Mouse (Mus musculus): ENCODE data around the gene Shbg. TPM values are rescaled to one million over a fixed set of nuclear protein-coding genes. Genes with fewer than 3 reads are reported as not detected.

Shbg gene
- not detected for total RNA-seq (2021)

DNA sequence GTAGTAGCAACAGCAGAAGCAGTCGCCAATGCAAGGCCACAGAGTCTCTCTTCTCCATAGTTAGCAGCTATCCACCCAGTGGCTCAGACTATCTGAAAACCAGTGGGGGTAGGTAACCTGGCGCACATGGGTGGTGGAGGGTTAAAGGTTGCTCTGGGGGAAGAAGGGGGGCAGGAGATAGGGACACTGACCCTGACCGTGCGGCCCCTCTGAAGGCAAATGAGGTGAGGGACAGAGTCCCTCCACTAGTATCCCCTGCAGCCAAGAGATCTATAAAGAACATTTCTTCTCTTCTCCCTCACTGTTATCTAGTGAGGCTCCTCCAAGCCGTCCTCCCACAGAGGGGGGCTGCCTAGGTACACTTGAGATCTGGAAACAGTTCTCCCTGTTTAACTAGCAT lies at the start of gene Shbg:
Shbg (minus strand) TSS at position 101 of the 400 bp plus-strand sequence.
- DNase-seq: no peak
- intact Hi-C loops (cut with DNase I): no loop called here

- intact Hi-C loops (cut with DNase I): no loop called here
- no peak for DNase-seq
Measured at GRCm38 (mm10) chr11:69666665-69667005, 48.9 kb upstream of the Shbg start.

- DNase-seq: peak; percentile 52 to 56
- intact Hi-C loops (cut with DNase I): no loop called here
Measured at GRCm38 (mm10) chr11:69665961-69666664, 48.4 kb upstream of the Shbg start, which contains the start of gene Cd68. TSS of gene Cd68 (minus strand) at chr11:69666153.

DNA sequence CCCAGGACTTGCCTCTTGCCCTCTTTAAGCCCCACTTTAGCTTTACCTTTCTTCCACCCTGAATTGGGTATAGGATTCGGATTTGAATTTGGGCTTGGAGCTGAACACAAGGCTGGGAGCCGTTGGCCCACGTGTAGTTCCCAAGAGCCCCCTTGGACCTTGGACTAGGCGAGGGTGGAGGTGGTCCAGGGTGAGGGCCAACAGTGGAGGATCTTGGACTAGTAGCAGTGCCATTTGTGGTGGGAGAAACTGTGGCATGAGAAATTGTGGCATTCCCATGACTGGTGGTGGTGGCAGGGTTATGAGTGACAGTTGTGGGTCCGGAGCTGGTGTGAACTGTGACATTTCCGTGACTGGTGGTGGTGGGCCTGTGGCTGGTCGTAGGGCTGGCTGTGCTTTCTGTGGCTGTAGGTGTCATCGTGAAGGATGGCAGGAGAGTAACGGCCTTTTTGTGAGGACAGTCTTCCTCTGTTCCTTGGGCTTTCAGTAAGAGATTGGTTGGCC lies 47.8 kb upstream of the Shbg start:
- no peak for DNase-seq
- intact Hi-C loops (cut with DNase I): no loop called here

DNA sequence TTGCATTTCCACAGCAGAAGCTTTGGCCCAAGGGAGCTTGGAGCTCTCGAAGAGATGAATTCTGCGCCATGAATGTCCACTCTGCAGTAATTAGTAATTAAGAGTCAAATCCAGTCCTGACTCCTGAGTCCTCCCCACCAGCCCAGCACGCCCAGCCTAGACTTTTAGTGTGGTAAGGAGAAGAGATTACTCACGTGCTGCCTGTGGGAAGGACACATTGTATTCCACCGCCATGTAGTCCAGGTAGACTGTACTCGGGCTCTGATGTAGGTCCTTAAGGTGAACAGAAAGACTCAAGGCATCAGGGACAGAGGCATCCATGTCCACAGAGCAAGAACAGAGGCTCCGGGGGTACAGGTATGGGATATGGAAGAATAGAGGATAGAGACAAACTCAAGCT lies 47.1 kb upstream of the Shbg start:
- intact Hi-C loops (cut with DNase I): no loop called here
- no peak for DNase-seq

DNA sequence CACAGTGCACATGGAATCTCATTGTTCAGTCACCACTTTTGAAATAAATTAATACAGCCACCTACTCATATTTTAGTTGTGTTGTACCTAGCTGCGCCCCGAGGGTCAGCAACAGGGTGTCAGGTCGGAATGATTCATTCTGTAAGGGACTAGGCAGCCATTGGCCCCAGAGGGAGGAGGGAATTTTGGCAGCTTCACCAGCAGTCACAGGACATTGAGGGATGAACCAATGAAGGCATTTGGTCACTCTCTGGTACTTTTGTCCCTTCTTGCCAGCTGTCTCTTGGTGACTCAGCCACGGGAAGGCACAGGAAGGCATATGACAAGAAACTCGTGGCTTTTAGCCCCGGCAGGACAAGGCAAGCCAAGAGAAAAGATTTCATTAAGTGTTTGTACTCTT lies 46.1 kb upstream of the Shbg start:
- DNase-seq: peak in 1 of 2 experiments; percentile 41
- intact Hi-C loops (cut with DNase I): no loop called here

- DNase-seq: no peak
- intact Hi-C loops (cut with DNase I): loop anchor here (1.0 kb wide), 1 partner anchor 9 kb away; the partner anchor contains the start of gene Eif4a1
Measured at GRCm38 (mm10) chr11:69662967-69663671, 45.4 kb upstream of the Shbg start.

GRCm38 (mm10) chr11:69662213-69662966 lies 44.7 kb upstream of the Shbg start, which contains the start of gene Mpdu1:
TSS of gene Mpdu1 (minus strand) at chr11:69662642.
- intact Hi-C loops (cut with DNase I): loop anchor here (1.0 kb wide), 1 partner anchor 10 kb away; the partner anchor contains the start of gene Eif4a1
- peak; percentile 96 for DNase-seq

DNA sequence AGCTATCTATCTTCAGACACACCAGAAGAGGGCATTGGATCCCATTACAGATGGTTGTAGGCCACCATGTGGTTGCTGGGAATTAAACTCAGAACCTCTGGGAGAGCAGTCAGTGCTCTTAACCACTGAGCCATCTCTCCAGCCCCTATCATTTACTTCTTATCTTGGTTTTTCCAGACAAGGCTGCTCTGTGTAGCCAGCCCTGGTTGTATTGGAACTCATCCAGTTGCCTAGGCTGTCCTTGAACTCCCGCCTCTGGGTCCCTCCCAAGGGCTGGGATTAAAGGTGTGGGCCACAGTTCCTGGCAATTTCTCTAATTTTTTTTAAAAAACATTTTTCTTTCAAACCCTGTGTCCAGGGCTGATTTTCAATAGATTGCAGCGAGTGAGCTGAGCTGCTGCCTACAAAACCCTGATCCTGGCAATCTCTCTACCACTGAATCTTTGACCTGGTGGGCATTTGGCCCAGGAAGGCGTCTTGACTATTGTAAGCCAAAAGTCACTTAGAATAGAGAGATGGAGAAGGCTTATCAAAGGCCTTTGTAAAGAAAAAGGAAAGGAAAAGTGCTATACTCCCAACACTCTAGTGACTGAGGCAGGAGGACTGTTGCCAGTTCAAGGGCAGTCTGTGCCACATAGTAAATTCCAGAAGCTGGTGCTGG lies 43.6 kb upstream of the Shbg start:
- peak in 1 of 2 experiments; percentile 42 for DNase-seq

GRCm38 (mm10) chr11:69657462-69657881 lies 39.8 kb upstream of the Shbg start:
- DNase-seq: no peak
- intact Hi-C loops (cut with DNase I): no loop called here

More for the DNA sequence above, 43.6 kb upstream of the Shbg start:
- intact Hi-C loops (cut with DNase I): no loop called here

- intact Hi-C loops (cut with DNase I): no loop called here
- peak; percentile 47 to 70 for DNase-seq
Measured at GRCm38 (mm10) chr11:69656617-69657461, 39.1 kb upstream of the Shbg start.

GRCm38 (mm10) chr11:69656065-69656455 lies 38.4 kb upstream of the Shbg start:
- no peak for DNase-seq
- intact Hi-C loops (cut with DNase I): no loop called here

DNA sequence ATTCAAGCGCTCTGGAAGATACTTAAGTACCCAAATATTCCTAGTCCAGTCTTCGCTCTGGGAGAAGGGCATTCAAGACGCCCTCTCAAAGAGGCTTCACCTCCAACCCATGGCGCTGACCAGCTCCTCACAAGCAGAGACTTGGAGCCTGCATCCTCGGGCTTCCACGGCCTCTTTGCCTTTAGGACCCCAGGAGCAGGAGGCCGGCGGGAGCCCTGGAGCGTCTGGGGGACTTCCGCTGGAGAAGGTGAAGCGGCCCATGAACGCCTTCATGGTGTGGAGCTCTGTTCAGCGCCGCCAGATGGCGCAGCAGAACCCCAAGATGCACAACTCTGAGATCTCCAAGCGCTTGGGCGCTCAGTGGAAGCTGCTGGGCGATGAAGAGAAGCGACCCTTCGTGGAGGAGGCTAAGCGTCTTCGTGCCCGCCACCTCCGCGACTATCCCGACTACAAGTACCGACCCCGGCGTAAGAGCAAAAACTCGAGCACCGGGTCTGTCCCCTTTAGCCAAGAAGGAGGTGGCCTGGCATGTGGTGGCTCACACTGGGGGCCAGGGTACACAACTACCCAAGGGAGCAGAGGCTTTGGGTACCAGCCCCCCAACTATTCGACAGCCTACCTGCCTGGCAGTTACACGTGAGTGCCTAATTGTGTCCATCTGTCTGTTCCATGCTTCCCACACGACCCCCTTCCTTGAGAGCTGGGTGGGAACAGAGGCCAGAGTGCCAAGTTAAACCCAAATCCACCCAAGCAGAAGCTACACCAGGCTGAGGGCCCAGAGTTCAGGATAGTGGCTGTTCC lies 37.8 kb upstream of the Shbg start, which contains the start of gene Sox15:
Sox15 (plus strand) TSS at position 51 of the 801 bp plus-strand sequence.
- DNase-seq: peak; percentile 74 to 82
- intact Hi-C loops (cut with DNase I): loop anchor here (2.0 kb wide), 1 partner anchor 19 kb away; no protein-coding TSS in a partner anchor

- no peak for DNase-seq
Measured at GRCm38 (mm10) chr11:69654760-69655159, 37.1 kb upstream of the Shbg start.

GRCm38 (mm10) chr11:69653399-69653798 lies 35.7 kb upstream of the Shbg start:
- intact Hi-C loops (cut with DNase I): no loop called here
- no peak for DNase-seq

More at GRCm38 (mm10) chr11:69654760-69655159, 37.1 kb upstream of the Shbg start:
- intact Hi-C loops (cut with DNase I): loop anchor here (2.0 kb wide), 1 partner anchor 18 kb away; no protein-coding TSS in a partner anchor

- no peak for DNase-seq
- intact Hi-C loops (cut with DNase I): no loop called here
Measured at GRCm38 (mm10) chr11:69645860-69646259, 28.2 kb upstream of the Shbg start.

DNA sequence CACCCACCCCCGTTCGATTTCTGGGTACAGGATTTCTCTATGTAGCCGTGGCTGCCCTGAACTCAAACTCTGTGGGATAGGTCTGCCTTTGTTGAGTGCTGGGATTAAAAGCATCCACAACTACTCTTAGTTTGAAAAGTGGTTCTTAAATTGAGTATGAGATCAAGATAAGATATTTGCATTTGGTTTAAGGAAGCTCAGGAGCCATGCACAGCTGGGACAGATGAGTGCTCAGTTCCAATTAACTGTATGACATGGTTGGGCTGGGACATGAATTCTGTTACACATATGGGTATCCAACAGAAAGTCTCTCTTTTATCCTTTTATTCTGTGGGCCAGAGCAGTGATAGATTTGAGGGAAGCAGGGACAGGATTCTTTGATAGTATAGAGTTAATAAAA lies 17.8 kb upstream of the Shbg start:
- no peak for DNase-seq
- intact Hi-C loops (cut with DNase I): no loop called here

DNA sequence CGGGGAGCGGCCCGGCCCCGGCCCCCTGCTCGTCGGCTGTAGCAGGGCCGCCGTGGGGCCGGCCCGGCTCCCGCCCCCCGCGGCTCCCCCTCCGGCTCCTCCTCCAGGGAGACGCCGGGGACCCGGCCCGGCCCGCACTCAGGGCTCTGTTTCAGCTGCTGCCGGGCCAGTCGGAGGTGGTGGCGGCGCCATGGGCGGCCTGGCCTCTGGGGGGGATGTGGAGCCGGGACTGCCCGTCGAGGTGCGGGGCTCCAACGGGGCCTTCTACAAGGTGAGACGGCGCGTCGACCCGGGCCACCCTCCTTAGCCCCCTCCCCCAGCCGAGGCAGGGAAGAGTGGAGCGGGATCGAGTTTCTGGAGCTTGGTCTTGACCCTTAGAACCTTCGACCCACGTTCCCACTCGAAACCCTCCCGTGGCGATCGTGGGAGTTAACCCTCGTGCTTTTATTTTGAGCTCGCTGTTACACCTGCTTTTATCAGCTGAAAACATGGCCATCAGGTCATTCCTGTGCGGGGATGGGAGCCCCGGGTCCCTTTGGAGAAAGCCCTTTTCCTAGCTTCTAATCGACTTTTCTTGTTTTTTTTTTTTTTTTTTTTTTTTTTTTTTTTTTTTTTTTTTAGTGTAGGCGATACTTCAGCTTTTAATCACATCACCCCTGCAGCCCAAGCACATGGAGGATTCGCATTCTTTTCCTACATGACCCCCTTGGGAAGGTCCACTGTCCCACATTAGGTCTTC lies 15.6 kb upstream of the Shbg start:
- intact Hi-C loops (cut with DNase I): no loop called here
- DNase-seq: no peak
